Mouse (Mus musculus): ENCODE results near the gene Pax5. TPM values are rescaled to one million over a fixed set of nuclear protein-coding genes. Genes with fewer than 3 reads are reported as not detected.

The Pax5 gene
- total RNA-seq (2023), result 35.9 TPM

GRCm38 (mm10) chr4:44709740-44710700, at the start of gene Pax5:
Gene Pax5 (minus strand): TSS chr4:44710487.

DNA sequence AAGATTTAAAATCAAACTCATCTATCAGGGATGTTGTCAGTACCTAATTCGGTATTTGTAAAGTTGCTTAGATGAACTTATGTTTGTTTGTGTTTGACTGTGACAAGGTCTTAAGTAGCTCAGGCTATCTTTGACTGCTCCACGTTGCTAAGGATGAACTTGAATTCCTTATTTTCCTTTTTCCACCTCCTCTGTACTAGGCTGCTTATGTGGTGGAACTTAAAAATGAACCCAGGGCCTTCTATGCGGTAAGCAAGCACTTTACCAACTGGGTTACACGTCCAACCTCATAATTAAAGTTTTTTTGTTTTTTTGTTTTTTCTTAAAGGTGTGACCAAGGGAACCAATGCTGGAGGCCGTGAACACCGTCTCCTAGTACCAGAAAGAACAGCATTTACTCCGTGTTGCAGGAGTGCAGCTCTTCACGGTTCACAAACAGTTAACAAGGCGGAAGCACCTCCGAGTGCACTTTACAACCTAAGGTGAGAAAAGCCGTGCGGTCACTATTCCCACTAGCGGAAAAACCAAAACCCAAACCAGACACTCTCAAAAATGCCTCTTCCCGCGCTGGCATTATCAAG, 45.4 kb upstream of the Pax5 start, which contains the start of gene Zcchc7:
Gene Zcchc7 (plus strand): TSS at position 325 of the 581 bp plus-strand sequence.

Other genes starting within 250 kb of the Pax5 start
- 110 TPM for gene Zcchc7, start 45.4 kb upstream of the Pax5 start, total RNA-seq (2023)

Data from CD4-positive naive resting alpha-beta T cell, adult 57 days (primary cell).